Mouse (Mus musculus) 3T3-L1 (cell line): ENCODE measurements around the gene Ttc16.

ENCODE experiments used
- DNase-seq: peaks from one replicate; pipeline ENCODE4 v3.0.0-alpha.2; 2015; ENCODE audit warnings: low read depth, low spot score

Gene Ttc16

DNA sequence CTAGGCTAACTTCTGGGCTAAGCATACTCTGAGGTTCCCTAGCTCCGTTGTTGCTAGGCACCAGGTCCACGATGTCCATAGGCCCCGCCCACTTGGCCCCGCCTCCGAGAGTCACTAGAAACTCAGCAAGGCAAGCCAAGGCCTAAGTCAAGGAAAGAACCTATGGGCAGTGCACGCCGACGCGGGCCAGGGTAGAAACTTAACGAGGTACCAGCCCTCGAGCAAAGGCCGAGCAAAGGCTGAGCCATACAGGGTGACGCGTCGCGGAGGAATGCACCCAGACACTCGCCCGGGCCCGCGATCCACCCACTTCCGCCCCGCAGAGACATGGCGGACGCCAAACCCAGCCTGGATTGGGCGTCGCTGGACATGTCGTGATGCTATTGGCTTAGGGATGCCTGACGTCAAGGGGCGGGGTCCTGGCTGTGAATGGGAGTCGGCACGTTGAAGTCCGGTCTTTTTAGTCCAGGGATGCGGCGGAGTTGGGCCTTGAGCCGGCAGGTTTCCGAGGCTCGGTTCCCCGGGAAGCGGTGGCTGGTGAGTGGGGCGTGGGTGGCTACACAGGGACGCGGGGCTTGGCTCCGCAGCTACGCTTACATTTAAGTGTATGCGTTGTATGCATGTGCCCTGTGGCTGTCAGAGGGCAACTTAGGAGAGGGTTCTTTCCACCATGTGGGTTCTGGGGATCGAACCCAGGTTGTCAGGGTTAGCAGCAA lies at the start of gene Ttc16, which contains the start of gene Ptrh1:
Gene Ttc16, minus strand, starts transcription at position 275 of the 716 bp plus-strand sequence.
Gene Ptrh1, plus strand, starts transcription at position 428 of the 716 bp plus-strand sequence.
- peak; percentile 100 for DNase-seq

DNA sequence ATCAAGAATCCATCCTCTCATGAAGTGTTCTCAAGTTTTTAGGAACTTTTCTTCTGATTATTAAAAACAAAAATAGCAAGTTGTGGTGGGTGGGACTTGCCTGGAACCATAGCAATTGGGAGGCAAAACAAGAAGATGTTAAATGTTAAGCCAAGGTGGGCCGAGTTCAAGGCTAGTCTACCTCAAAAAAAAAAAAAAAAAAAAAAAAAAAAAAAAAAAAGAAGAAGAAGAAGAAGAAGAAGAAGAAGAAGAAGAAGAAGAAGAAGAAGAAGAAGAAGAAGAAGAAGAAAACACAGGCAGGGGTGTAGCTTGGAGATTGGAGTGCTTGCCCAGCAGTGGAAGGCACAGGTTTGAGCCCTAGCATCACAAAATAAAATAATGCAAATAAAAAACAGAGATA lies 49.3 kb upstream of the Ttc16 start:
- no peak for DNase-seq

DNA sequence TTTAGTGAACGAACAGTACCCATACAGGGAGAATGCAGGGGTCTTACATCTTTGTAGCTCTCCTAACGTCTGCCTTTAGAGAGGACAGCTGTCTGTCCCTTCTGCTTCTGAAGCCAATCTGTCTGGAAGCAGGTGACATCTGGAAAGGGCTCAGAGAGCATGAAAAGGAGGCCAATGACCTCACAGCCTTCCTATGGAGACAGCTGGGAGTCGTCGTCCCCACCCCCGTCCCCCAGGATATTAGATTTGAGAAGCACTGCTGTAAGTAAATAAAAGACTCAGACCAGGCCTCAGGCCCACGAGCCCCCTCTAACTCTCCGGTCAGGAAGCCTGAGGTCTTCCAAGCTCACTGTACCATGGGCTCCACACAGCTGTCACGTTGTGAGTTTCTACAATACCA lies 48.7 kb upstream of the Ttc16 start:
- DNase-seq: no peak

DNA sequence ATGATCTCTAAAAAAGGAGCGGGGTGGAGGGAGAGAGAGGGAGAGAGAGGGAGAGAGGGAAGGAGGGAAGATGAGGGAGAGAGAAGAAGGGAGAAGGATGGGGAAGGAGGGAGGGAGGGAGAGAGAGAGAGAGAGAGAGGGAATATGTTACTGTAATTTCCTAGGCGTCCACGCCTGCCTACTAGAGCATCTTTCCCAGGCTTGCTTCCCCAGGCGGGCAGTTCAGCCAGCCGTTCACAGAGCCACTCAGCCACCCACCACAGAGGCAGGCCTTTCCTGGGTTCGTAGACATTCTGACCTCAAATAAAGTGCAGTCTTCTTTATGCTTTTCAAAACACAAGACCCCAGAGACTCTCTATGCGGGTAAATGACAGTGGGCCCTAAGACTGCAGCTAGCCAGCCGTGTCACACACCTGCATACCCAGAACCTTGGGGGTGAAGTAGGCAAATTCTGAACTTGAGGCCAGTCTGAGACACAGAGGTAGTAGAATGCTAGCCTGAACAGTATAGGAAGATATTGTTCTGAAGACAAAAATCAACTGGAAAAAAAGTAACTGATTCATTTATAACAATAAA lies 48.2 kb upstream of the Ttc16 start:
- DNase-seq: no peak

DNA sequence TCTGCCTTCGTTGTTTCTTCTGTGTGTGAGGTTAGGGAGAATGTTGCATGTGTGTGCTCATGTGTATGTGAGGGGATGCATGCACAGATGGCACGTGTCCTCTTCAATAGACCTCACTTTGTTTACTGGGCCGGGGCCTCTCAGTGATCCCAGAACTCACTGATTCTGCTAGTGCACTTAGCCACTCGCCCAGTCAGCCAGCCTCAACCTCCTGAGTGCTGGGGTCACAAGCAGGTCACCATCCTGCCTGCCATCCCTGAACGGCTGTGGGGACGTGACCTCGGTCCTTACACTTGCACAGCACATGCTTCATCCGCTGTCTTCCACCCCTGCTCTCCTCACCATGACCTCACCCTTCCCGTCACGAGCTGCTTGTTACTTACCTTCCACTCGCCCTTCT lies 47.7 kb upstream of the Ttc16 start:
- no peak for DNase-seq

GRCm38 (mm10) chr2:32822643-32823042 lies 47.2 kb upstream of the Ttc16 start:
- DNase-seq: no peak

DNA sequence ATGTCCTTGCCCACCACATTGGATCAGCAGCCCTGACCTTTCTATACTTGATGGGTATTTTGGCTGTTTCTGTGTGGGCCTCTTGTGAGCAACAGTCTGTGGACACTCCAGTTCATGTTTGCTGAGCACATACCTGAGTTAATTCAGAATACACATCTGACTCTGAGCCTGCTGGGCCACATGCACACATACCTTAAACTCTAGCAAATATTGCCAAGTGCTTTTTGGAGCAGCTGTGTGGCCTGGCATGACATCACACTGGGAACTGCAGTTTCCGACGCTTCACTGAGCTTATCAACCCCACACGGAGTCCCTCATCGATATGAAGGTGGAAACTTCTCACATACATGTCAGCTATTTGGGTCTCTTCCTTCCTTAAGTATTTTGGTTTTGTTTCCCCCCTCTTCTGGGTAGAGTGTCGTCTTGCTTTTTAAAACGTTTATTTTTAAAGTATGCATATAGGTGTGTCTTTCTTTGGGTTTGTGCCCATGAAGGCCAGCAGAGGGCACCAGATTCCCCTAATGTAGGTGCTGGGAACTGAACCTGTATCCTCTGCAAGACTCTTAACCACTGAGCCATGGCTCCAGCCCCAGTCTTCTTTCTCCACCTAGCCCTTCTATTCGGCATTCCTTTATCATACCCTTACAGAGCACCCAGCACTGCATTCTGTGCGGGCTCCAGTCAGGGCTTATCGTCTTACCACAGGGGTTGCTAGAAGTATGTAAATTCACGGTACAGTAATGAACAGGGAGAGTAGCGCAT lies 45.8 kb upstream of the Ttc16 start:
- DNase-seq: peak; percentile 70

- no peak for DNase-seq
Observed at GRCm38 (mm10) chr2:32818208-32818607, 42.8 kb upstream of the Ttc16 start.

DNA sequence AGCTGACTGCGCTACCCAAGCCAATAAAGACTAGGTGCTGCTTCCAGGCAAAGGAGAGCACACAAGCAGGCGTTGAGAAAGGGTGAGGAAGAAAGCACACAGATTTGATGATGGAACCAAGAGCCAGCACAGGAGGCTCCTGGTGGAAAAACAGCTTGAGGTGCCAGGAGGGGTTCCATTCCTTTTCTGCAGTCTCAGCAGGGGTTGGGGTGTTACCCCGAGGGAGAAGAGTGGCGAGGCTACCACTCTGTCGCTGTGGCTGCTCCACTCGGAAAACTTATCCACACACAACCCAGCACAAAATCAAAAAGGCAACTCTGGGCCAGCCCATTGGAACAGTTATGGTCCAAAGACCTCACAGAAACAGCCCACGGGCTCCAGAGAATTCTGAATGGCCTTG lies 42.2 kb upstream of the Ttc16 start:
- no peak for DNase-seq

DNA sequence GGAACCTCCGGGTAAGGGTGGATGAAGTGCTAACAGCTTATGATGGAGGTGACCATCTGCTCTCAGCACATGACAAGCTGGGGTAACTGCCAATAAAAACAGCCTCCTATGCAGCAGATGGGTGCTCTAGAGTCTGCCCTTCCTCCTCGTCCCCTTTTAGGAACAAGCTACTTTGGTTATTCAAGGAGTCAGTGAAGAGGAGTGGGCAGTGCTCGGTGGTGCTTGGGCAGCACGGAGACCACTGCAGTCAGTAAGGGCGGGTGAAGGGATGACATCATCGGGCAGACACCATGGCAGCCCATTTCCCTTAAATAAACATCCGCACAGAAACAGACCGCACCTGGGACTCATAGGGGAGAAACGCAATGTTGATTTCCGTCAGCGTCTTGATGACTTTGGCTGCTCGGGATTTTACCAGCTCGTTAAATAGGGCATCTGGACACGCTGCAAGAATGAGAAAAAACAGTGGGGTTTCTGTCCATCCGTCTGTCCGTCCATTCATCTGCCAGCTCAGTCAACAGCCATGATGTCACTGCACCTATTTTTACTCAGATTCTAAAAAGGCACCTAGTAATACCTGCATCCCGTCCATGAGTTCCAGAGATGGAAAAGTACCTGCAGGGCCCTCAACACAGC lies 41.6 kb upstream of the Ttc16 start:
- no peak for DNase-seq

DNA sequence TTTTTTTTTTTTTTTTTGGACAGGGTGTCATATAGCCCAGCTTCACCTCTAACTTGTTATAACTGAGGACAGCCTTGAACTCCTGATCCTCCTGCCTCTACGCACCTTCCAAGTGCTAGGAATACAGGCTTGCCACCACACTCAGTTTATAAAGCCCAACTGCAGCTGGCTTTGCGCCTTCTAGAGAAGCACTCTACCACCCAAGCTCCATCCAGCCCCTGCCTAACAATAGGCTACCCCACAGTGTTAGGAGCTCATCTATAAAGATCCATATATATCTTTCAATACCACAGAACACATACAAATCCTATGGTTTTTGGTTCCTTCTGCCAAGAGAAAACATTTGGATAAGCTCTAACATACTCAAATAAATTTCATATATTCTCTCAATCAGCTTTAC lies 41.1 kb upstream of the Ttc16 start:
- DNase-seq: no peak

GRCm38 (mm10) chr2:32811959-32812358 lies 36.5 kb upstream of the Ttc16 start:
- no peak for DNase-seq

GRCm38 (mm10) chr2:32808816-32809566 lies 33.6 kb upstream of the Ttc16 start:
- DNase-seq: no peak

GRCm38 (mm10) chr2:32798251-32798962 lies 23.0 kb upstream of the Ttc16 start:
- no peak for DNase-seq

DNA sequence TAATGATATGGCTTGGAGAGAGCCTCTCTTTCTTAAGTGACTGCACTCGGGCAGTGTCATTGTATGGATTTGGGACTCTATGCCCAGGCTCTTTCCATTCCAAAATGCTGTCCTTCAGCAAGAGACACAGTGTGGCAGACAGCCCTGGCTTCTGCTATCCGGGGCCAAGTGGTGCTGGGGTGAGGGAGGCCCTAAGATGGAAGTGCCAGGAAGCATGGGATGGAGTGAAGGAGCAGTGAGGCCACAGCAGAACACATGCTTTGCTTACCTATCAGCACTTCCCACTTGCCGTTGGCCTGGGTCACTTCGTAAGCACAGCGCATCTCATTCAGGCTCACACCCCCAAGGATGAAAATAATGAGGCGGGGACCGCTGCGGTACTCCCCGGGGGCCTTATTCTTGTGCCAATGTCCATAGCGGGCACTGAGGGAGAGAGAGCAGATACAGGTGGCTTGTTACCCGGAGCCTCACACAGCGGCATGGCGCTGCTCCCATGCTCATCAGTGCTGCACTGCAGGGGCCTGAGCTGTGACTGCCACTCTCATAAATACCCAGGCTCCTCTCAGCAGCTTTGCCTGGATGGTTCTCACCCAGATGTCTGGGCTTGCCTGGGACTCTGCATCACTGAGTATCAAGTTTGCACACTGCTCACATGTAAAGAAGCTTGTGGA lies 20.4 kb upstream of the Ttc16 start:
- no peak for DNase-seq

GRCm38 (mm10) chr2:32791297-32791696 lies 15.9 kb upstream of the Ttc16 start:
- peak; percentile 77 for DNase-seq

- DNase-seq: peak; percentile 58
Observed at GRCm38 (mm10) chr2:32788581-32788980, 13.1 kb upstream of the Ttc16 start.

DNA sequence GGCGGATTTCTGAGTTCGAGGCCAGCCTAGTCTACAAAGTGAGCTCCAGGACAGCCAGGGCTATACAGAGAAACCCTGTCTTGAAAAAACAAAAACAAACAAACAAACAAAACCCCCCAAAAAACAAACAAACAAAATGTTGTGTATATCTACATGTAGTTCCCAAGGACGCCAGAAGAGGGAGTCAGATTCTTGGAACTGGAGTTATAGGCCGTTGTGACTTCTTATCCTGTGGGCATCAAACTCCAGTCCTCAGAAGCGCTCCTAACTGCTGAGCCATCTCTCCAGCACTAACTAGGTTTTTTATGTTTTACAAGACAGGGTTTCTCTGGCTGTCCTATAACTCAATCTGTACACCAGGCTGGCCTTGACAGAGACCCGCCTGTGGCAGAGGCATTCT lies 11.7 kb upstream of the Ttc16 start:
- DNase-seq: peak; percentile 77

DNA sequence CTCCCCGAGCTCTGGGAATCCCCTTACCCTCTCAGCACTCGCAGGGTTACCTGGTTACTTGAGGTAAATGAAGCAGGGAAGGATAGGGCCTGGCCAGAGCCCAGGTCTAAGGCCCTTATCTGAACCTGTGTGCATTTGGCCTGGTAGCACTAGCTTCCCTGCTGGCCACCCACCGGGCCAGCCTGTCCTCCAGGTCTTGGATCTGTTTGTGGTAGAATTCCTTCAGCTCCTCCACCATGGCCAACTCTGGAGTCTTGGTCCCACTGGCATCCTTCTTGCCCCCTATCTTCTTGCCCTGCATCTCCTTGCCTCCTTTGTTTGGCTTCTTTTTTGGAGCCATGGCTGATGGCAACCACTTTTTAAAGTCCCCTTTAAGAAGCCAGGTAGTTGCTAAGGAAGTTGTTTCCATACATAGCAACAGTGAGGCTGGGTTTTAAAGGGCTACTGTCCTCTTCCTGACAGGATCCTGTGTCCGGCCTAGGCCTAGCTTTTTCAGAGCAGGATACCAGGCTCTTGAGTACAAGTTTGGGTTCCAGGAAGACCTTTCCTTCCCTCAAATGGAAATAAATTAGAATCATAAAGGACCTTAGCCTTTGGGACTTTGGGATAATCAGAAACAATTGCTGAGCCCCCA lies 8.7 kb upstream of the Ttc16 start, which contains the start of gene Cfap157:
Gene Cfap157, minus strand, starts transcription at position 381 of the 634 bp plus-strand sequence.
- no peak for DNase-seq

DNA sequence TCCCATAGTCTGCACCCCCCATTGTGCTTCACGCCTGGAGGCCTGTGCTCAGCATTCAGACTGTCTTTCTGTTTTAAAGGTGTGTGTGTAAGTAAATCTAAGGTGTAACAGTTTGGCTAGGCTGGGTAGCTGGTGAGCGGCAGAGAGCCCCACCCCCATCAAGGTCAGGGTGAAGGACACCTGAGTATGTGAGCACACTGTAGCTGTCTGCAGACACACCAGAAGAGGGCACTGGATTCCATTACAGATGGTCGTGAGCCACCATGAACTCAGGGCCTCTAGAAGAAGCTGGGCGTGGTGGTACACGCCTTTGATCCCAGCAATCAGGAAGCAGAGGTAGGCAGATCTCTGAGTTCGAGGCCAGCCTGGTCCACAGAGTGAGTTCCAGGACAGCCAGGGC lies 6.3 kb upstream of the Ttc16 start:
- DNase-seq: no peak
